Mouse (Mus musculus) adrenal gland, postnatal 25 days (tissue): ENCODE data around the gene Krt80. TPM values are rescaled to one million over a fixed set of nuclear protein-coding genes. Genes with fewer than 3 reads are reported as not detected.
A peak's percentile ranks its signal among the peaks of the same experiment; 100 is the strongest.

Experiments
- DNase-seq: peaks from one replicate; pipeline ENCODE4 v3.0.0; 2021; ENCODE audit warnings: mixed read lengths
- microRNA-seq, 2 experiments: library from miRNA; unstranded; fragments of <30 nt; microRNA quantifications; one replicate each; pipeline ENCODE4 v1.2.0; 2021
- total RNA-seq: library from RNA; stranded (reverse); gene quantifications from 2 replicates; pipeline ENCODE4 v1.2.3, GENCODE M21; 2021

Krt80 gene
- total RNA-seq, 1 experiment from 2014 or later, result 1.0 TPM

DNA sequence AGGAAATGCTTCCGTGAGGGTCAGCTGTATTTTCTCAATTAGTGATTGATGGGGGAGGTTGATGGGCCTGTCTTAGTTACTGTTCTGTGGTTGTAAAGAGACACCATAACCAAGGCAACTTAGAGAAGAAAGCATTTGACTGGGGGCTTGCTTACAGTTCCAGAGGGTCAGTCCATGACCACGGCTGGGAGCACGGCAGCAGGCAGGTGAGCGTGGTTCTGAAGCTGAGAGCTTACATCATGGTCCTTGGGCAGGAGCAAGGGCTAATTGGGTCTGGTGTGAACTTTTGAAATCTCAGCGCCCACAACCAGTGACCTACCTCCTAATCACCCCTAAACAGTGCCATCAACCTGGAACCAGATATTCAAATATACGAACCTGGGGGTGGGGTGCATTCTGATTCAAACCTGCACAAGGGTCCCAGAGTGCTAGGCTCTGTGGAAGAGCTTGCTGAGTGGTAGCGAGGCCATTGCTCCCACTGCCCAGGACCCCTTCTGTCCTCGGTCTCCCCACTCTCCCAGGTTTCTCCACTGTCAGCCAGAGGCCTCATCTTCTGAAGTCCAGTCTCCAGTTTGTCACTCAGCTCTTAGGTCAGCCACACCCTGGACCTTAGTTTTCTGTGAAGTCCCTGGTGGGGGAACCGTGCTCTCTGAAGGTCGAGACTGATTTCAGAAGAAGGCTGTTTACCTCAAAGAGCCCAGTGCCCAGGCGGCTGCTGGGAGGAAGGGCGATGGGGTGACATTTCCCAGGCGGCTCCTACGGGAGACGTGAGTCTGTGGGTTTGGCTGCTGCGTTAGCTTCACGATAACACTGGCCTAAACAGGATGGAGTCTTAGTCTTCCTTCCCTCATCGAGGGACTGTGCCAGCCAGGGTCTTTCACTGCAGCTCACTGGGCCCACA is 52.8 kb downstream of the Krt80 start:
- DNase-seq, result no peak

DNA sequence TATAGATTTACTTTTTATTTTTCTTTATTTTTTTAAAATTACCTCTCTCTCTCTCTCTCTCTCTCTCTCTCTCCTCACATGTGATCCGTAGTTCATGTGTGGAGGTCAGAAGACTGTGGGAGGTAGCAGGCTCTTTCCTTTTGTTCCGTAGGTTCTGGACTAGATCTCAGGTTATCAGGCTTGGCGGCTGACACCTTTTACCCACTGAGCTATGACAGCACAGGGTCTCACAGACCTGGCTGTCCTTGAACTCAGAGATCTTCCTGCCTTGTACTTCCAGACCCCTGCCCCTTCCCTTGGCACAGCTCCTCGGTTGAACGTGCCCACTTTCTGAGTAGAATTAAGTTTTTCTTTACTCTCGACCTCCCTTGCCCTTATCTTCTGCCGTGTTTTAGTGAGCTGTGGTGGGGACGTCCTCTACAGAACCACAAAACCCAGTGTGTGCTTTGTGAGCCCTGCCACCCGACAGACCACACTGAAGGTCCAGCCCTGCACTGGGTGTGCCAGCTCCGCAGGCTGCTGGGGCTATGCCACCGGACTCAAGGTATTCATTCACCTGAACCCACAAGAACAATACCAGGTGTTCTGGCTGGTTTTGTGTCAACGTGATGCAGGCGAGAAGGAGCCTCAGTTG is 53.6 kb downstream of the Krt80 start:
- DNase-seq, result no peak

DNA sequence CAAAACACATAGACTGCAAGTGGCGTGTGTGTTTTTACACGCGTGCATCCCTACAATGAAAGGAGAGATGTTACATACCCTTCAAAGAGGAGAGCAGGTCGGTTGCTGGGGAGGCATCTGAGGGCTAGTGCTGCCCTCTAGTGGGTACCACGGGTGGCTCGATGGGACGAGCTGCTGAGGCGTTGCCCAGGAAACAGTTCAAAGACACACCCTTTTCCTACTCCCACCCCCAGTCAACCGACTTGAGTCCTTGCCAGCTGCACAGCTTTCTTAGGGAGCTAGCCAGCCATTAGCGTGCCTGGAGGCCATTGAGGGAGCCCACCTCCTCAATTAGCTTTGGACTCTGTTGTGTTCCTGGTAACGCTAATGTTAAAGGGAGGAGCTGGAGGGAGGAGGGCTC is 54.1 kb downstream of the Krt80 start:
- DNase-seq, result peak; percentile 88

DNA sequence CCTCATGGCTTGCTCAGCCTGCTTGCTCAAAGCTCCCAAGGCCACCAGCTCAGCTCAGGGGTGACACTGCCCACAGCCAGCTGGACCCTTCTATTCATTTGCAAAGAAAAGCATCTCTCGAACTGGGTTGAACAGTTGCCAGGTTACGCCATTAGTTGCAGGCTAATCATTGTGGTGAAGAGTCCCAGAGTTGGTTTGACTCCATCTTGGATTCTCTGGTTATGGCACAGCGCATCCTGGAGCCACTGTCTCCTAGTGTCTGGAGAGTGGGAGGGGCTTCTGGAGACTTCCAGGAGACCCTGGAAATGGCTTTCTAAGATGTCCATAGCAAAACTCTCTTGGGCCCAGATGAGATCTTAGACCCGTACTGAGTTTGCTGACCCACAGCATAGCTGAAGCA is 54.6 kb downstream of the Krt80 start:
- no peak for DNase-seq

DNA sequence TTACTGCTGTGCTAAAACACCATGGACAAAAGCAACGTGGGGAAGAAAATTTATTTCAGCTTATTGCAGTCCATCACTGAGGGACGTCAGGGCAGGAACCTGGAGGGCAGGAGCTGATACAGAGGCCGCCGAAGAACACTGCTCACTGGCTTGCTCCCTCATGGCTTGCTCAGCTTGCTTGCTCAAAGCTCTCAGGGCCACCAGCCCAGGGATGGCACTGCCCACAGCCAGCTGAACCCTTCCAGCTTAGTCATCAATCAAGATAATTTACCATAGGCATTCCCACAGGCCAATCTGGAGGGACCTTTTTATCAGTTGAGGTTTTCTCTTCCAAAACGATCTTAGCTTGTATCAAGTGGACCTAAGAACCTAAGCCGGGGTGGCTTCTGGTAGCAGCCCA is 58.0 kb downstream of the Krt80 start:
- DNase-seq, result no peak

DNA sequence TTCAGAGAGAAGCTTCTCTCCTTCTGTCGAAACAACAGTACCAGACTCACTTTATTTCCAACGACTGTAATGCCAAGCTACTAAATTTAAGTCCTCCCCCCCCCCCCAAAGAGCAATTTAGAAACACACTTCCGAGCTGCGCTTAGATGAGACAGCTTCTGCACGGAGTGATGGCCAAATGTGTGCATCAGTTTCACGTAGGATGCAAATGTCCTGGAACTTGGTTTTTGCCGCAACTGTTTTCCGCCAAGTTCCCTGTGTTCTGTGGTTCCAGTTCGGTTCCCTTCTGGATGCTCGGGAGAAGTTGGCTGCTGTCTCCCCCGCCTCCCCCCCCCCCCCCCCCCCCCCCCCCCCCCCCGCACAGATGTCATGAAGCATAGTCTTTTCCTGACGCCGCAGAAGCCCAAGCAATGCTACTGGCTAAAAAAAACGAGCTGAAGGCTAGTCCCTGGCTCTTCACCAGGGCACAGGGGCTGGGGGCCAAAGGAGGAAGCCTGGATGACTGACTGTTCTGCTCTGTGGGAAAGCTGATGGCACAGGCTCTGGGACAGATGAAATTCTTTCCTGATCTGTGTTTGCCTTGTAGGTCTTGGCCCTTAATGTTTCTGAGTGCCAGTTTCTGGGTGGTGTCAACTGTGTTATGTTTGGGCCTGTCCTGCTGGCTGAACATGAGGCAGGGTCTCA is 58.7 kb downstream of the Krt80 start:
- DNase-seq, result no peak

- DNase-seq, result no peak
Measured at GRCm38 (mm10) chr15:101309493-101309892, 60.5 kb downstream of the Krt80 start.

GRCm38 (mm10) chr15:101308440-101309348 is 61.3 kb downstream of the Krt80 start:
- no peak for DNase-seq

DNA sequence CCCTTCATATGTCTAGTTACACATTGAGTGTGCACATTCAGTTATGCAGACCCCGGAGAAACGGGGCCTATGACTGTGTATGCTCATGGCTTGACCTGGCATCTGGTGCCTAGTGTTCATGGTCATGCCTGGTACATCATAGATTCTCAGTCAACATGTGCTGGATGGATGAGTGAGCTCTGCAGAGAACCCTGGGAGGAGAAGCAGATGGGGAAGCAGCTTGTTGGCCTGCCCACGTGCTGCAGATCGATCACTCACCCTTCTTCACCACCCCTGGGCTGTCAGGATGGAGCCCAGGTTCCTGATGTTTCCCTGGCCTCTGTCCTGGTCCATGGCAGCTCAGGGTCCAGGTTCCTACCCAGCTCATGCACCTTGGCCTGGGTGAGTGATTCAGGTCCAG is 63.5 kb downstream of the Krt80 start:
- DNase-seq, result no peak

- DNase-seq, result no peak
Measured at GRCm38 (mm10) chr15:101303830-101304229, 66.1 kb downstream of the Krt80 start.

GRCm38 (mm10) chr15:101302201-101302600 is 67.8 kb downstream of the Krt80 start:
- no peak for DNase-seq

DNA sequence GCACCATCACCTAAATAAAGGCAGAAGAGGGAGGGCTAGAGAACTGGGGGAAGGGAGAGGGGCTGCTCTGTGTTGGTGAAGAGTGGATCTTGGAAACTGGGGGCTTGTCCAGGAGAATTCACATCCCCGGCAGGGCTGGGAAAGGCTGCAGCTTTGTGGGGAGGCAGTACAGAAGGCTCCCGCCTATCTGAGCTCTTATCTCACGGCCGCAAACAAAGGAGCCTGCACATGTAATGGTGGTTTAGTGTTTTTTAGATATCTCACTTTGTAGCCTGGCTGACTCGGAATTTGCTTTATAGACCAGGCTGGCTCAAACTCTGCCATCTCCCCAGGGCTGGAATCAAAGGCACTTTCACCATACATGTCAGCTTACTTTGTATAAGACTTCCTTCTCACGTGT is 69.8 kb downstream of the Krt80 start:
- no peak for DNase-seq

DNA sequence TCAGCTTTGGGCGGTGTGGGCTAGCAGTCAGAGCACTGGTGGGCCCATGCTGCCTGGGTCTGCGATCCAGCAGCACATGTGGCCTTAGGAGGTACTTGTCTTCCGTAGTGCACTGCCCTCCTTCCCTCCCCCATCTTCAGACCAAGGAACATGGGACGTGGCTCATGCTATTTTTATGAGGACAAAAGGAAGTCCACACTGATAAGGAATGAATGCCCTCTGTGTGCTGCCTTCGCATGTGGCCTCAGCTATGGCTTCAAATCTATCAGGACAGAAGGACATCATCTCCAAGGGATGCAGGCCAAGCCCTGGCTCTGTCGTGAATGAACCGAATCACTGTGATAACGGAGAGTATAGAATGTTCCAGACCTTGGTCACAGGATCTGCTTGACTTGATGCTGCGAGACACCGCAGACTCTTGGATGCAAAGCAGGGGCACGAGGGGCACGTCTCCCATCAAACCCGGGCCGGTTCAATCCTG is 70.4 kb downstream of the Krt80 start:
- DNase-seq, result no peak

GRCm38 (mm10) chr15:101298550-101298949 is 71.4 kb downstream of the Krt80 start:
- DNase-seq, result no peak

DNA sequence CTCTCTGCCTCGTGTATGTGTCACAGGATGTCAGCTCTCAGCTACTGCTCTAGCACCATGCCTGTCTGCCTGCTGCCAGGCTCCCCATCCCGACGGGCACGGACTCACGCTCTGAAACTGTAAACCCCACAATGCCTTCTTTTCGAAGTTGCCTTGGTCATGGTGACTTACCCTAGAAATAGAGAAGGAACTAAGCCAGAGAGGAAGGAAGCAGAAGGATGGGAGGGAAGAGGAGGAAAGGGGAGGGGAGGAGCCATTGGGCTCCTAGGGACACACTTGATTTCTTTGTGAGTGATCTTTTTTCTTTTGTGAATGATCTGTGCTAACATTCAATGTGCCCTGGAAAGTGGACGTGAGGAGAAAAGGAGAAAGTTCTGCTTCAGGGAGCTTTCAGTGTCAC is 72.0 kb downstream of the Krt80 start:
- DNase-seq, result no peak

Small RNA genes lying within 50 kb of the gene (microRNA-seq; reads per million reads assigned to microRNA genes)
- 19.2 to 47.7 reads per million in 2 experiments for gene Mir1941

Other genes starting within 250 kb of the Krt80 start
- 11.1 and 15.5 TPM in 2 replicates for gene Acvrl1, start 241.6 kb downstream of the Krt80 start, total RNA-seq
- 9.0 and 11.2 TPM in 2 replicates for gene Acvr1b, start 196.1 kb downstream of the Krt80 start, total RNA-seq
- 9.8 and 16.3 TPM in 2 replicates for gene Grasp, start 146.0 kb downstream of the Krt80 start, total RNA-seq
- 98.7 and 131 TPM in 2 replicates for gene Nr4a1, start 115.9 kb downstream of the Krt80 start, total RNA-seq
- 40.6 and 44.5 TPM in 2 replicates for gene Atg101, start 85.9 kb downstream of the Krt80 start, total RNA-seq
- gene 6030408B16Rik, start 77.0 kb downstream of the Krt80 start, total RNA-seq, result 0.27 TPM in 1 of 2 replicates, not detected in the other
- 0.67 and 0.76 TPM in 2 replicates for gene Krt7, start 40.9 kb upstream of the Krt80 start, total RNA-seq
- not detected in 2 replicates for gene Krt87, start 68.6 kb upstream of the Krt80 start, total RNA-seq
- gene Krt88, start 77.6 kb upstream of the Krt80 start, total RNA-seq, result not detected in 2 replicates
- not detected in 2 replicates for gene Krt81, start 93.6 kb upstream of the Krt80 start, total RNA-seq
- gene Krt86, start 103.3 kb upstream of the Krt80 start, total RNA-seq, result not detected in 2 replicates
- not detected in 2 replicates for gene Krt83, start 121.3 kb upstream of the Krt80 start, total RNA-seq
- not detected in 2 replicates for gene Gm49425, start 147.1 kb upstream of the Krt80 start, total RNA-seq
- not detected in 2 replicates for gene Krt84, start 162.7 kb upstream of the Krt80 start, total RNA-seq
- gene Krt82, start 180.5 kb upstream of the Krt80 start, total RNA-seq, result not detected in 2 replicates
- gene Krt90, start 192.8 kb upstream of the Krt80 start, total RNA-seq, result not detected in 2 replicates
- not detected in 2 replicates for gene Krt75, start 203.7 kb upstream of the Krt80 start, total RNA-seq